Mouse (Mus musculus): Measurements from ENCODE around the gene Mpv17l2. TPM values are rescaled to one million over a fixed set of nuclear protein-coding genes. Genes with fewer than 3 reads are reported as not detected.

Gene Mpv17l2
- 16.9 and 31.0 TPM in 2 replicates for total RNA-seq (2015; ENCODE audit: low replicate concordance)
- total RNA-seq (2017; ENCODE audit: low replicate concordance): 5.1 and 30.4 TPM in 2 replicates

GRCm38 (mm10) chr8:70760775-70761406 lies at the start of gene Mpv17l2:
TSS of gene Mpv17l2 (minus strand) at chr8:70760946.
- ATAC-seq (replicated peaks; ENCODE audit: low FRiP score, poor library complexity, severe bottlenecking): peak; percentile 80

- ATAC-seq (replicated peaks; ENCODE audit: low FRiP score, poor library complexity, severe bottlenecking): no peak
These were observed 48.4 kb upstream of the Mpv17l2 start for GRCm38 (mm10) chr8:70808955-70809701.

- ATAC-seq (replicated peaks; ENCODE audit: low FRiP score, poor library complexity, severe bottlenecking): no peak
These were observed 47.5 kb upstream of the Mpv17l2 start, which contains the start of gene Il12rb1 for GRCm38 (mm10) chr8:70808239-70808638. TSS of gene Il12rb1 (plus strand) at chr8:70808449.

GRCm38 (mm10) chr8:70807304-70807703 lies 46.6 kb upstream of the Mpv17l2 start:
- no peak for ATAC-seq (replicated peaks; ENCODE audit: low FRiP score, poor library complexity, severe bottlenecking)

- ATAC-seq (replicated peaks; ENCODE audit: low FRiP score, poor library complexity, severe bottlenecking): no peak
These were observed 45.8 kb upstream of the Mpv17l2 start for GRCm38 (mm10) chr8:70806541-70806940.

GRCm38 (mm10) chr8:70804481-70805206 lies 43.9 kb upstream of the Mpv17l2 start, which contains the start of gene Mast3:
TSS of gene Mast3 (minus strand) at chr8:70805054.
- ATAC-seq (replicated peaks; ENCODE audit: low FRiP score, poor library complexity, severe bottlenecking): peak; percentile 93

- ATAC-seq (replicated peaks; ENCODE audit: low FRiP score, poor library complexity, severe bottlenecking): no peak
These were observed 43.2 kb upstream of the Mpv17l2 start for GRCm38 (mm10) chr8:70803761-70804480.

- no peak for ATAC-seq (replicated peaks; ENCODE audit: low FRiP score, poor library complexity, severe bottlenecking)
These were observed 42.2 kb upstream of the Mpv17l2 start for GRCm38 (mm10) chr8:70802786-70803510.

- ATAC-seq (replicated peaks; ENCODE audit: low FRiP score, poor library complexity, severe bottlenecking): no peak
These were observed 41.1 kb upstream of the Mpv17l2 start for GRCm38 (mm10) chr8:70801830-70802229.

GRCm38 (mm10) chr8:70801156-70801555 lies 40.4 kb upstream of the Mpv17l2 start:
- no peak for ATAC-seq (replicated peaks; ENCODE audit: low FRiP score, poor library complexity, severe bottlenecking)

- ATAC-seq (replicated peaks; ENCODE audit: low FRiP score, poor library complexity, severe bottlenecking): no peak
These were observed 39.9 kb upstream of the Mpv17l2 start for GRCm38 (mm10) chr8:70800648-70801047.

GRCm38 (mm10) chr8:70798281-70798680 lies 37.5 kb upstream of the Mpv17l2 start:
- ATAC-seq (replicated peaks; ENCODE audit: low FRiP score, poor library complexity, severe bottlenecking): no peak

- peak; percentile 78 for ATAC-seq (replicated peaks; ENCODE audit: low FRiP score, poor library complexity, severe bottlenecking)
These were observed 36.6 kb upstream of the Mpv17l2 start for GRCm38 (mm10) chr8:70797081-70798070.

GRCm38 (mm10) chr8:70796403-70797080 lies 35.8 kb upstream of the Mpv17l2 start:
- ATAC-seq (replicated peaks; ENCODE audit: low FRiP score, poor library complexity, severe bottlenecking): no peak; the same call in 1 of the 2 replicates

- ATAC-seq (replicated peaks; ENCODE audit: low FRiP score, poor library complexity, severe bottlenecking): no peak
These were observed 34.6 kb upstream of the Mpv17l2 start for GRCm38 (mm10) chr8:70795370-70795769.

GRCm38 (mm10) chr8:70794215-70794614 lies 33.5 kb upstream of the Mpv17l2 start:
- no peak for ATAC-seq (replicated peaks; ENCODE audit: low FRiP score, poor library complexity, severe bottlenecking)

GRCm38 (mm10) chr8:70792700-70793099 lies 32.0 kb upstream of the Mpv17l2 start:
- no peak for ATAC-seq (replicated peaks; ENCODE audit: low FRiP score, poor library complexity, severe bottlenecking)

All from erythroid progenitor cell, adult 5-6 weeks (primary cell).